Mouse (Mus musculus): ENCODE results near the gene Btbd16. TPM values are rescaled to one million over a fixed set of nuclear protein-coding genes. Genes with fewer than 3 reads are reported as not detected.

Gene Btbd16
- polyA plus RNA-seq (2012; rRNA removed): 0.06 TPM in 1 of 2 replicates, not detected in the other

GRCm38 (mm10) chr7:130773914-130774630 lies at the start of gene Btbd16:
TSS of gene Btbd16 (plus strand) at chr7:130774069.

GRCm38 (mm10) chr7:130865613-130866591 lies 92.0 kb downstream of the Btbd16 start, which contains the start of gene Plekha1:
TSS of gene Plekha1 (plus strand) at chr7:130865756.

Other genes with a start within 250 kb of the Btbd16 start
- 71.7 and 87.2 TPM in 2 replicates for gene Nsmce4a, start 201.0 kb upstream of the Btbd16 start, polyA plus RNA-seq (2012; rRNA removed)
- 74.3 and 85.8 TPM in 2 replicates for gene Tacc2, start 196.6 kb upstream of the Btbd16 start, polyA plus RNA-seq (2012; rRNA removed)
- gene Plekha1, start 91.7 kb downstream of the Btbd16 start, polyA plus RNA-seq (2012; rRNA removed): 24.0 and 31.9 TPM in 2 replicates
- gene Htra1, start 162.0 kb downstream of the Btbd16 start, polyA plus RNA-seq (2012; rRNA removed): 79.1 and 83.2 TPM in 2 replicates

Data from colon, adult 2 months (tissue).